Mouse (Mus musculus) ES-E14 (cell line): ENCODE data around the gene Vpreb2.

Experiments used
- CHD2 ChIP-seq: IDR thresholded peaks from 2 replicates; pipeline ENCODE4 v1.6.1; 2014; ENCODE audit warnings: mild to moderate bottlenecking, low read depth, low read length, inconsistent platforms
- MAFK ChIP-seq: IDR thresholded peaks from 2 replicates; pipeline ENCODE4 v1.6.1; 2014; ENCODE audit warnings: mild to moderate bottlenecking, low read depth, low read length, inconsistent platforms; ENCODE audit not compliant: insufficient read depth
- ZNF384 ChIP-seq: IDR thresholded peaks from 2 replicates; pipeline ENCODE4 v1.6.1; 2012; ENCODE audit warnings: low read depth, low read length, inconsistent platforms

DNA sequence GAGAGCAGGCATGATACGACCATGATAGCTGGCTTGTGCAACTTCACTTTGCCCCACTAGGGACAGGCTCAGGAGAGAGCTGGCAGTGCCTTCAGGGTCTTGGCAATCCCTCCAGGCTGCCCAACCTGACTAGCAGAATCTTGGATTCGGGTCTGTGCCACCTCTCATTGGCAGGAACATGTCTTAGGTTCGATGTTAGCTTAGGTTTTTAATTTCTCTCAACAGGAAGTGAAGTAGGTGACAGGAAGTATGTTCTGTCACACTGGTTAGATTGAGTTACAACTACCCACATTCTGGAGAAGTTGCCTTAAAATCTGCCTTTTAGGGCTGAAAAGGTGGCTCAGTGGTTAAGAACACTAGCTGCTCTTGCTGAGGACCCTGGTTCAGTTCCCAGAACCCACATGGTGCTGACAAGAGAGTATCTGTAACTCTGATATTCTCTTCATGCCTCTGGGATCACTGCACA lies 45.8 kb upstream of the Vpreb2 start:
- TF ChIP-seq ZNF384: no peak
- no peak for TF ChIP-seq MAFK
- TF ChIP-seq CHD2: no peak
